Mouse (Mus musculus) midbrain, embryonic 12.5 days (tissue): ENCODE results near the gene Spsb4. TPM values are rescaled to one million over a fixed set of nuclear protein-coding genes. Genes with fewer than 3 reads are reported as not detected.

Experiments used
- ATAC-seq: fragments of 200-750 bp; cut with Nextera tagmentation; 2 replicates; pipeline ENCODE4 v1.8.0; 2017; ENCODE audit warnings: low read depth, moderate TSS enrichment, moderate library complexity; ENCODE audit not compliant: low FRiP score
- H3K27ac ChIP-seq: fragments of 300-500 bp; sonication (generic); replicated peaks from 2 replicates; pipeline ENCODE4 v1.5.1; 2016; ENCODE audit warnings: mild to moderate bottlenecking
- H3K27me3 ChIP-seq: fragments of 300-500 bp; sonication (generic); 2 replicates; pipeline ENCODE4 v1.6.1; 2016; ENCODE audit warnings: mild to moderate bottlenecking
- H3K36me3 ChIP-seq: fragments of 300-500 bp; sonication (generic); 2 replicates; pipeline ENCODE4 v1.6.1; 2016
- H3K4me1 ChIP-seq: fragments of 300-500 bp; sonication (generic); 2 replicates; pipeline ENCODE4 v1.6.1; 2016
- H3K4me2 ChIP-seq: fragments of 300-500 bp; sonication (generic); replicated peaks from 2 replicates; pipeline ENCODE4 v1.6.1; 2016; ENCODE audit warnings: mild to moderate bottlenecking, moderate library complexity
- H3K4me3 ChIP-seq: fragments of 300-500 bp; sonication (generic); 2 replicates; pipeline ENCODE4 v1.5.1; 2016; ENCODE audit warnings: mild to moderate bottlenecking
- H3K9ac ChIP-seq: fragments of 300-500 bp; sonication (generic); replicated peaks from 2 replicates; pipeline ENCODE4 v1.6.1; 2016; ENCODE audit warnings: mild to moderate bottlenecking, moderate library complexity
- H3K9me3 ChIP-seq: fragments of 300-500 bp; sonication (generic); 2 replicates; pipeline ENCODE4 v1.6.1; 2016; ENCODE audit warnings: mild to moderate bottlenecking
- WGBS: fragments of 180-500 bp; shearing (Covaris S2); methylation state at CpG from one replicate; pipeline ENCODE4 v1.1.7; 2016; 5-methylcytosine and 5-hydroxymethylcytosine counted together
- polyA plus RNA-seq: library from polyadenylated mRNA; unstranded; fragments of >200 nt; fragmentation: Nextera tagmentation; extraction: Ambion mirVana; gene quantifications from 2 replicates; pipeline ENCODE4 v1.2.1, GENCODE M21; 2016

Spsb4 gene
- polyA plus RNA-seq, 1 experiment from 2014 or later = 122 TPM

GRCm38 (mm10) chr9:96977287-96978145, 41.1 kb downstream of the Spsb4 start:
- Histone ChIP-seq H3K9ac (no peak overlapping the region; the same call in 1 of the 2 replicates), H3K4me3 (no peak overlapping the region), H3K4me2 (no peak overlapping the region), H3K4me1 (peaks cover 68% of the 10 kb centered on the region), H3K27ac (peak overlapping the region; percentile 93), H3K36me3 (peaks cover 13% of the 10 kb centered on the region; the same call in 1 of the 2 replicates), H3K9me3 (no peaks in the 10 kb centered on the region), H3K27me3 (no peaks in the 10 kb centered on the region)
- WGBS = 41% methylated on average over 13 of the region's 13 CpGs
- no peak for ATAC-seq

- ATAC-seq = no peak
- H3K4me2 ChIP-seq = no peak overlapping the region
- peaks cover 13% of the 10 kb centered on the region; the same call in 1 of the 2 replicates for H3K36me3 ChIP-seq
- H3K27ac ChIP-seq = peak overlapping the region; percentile 75
- H3K27me3 ChIP-seq = no peaks in the 10 kb centered on the region
- no peak overlapping the region for H3K9ac ChIP-seq
- H3K9me3 ChIP-seq = no peaks in the 10 kb centered on the region
- peaks cover 68% of the 10 kb centered on the region for H3K4me1 ChIP-seq
- WGBS = 78% methylated on average over 9 of the region's 9 CpGs
- H3K4me3 ChIP-seq = no peak overlapping the region
These were observed 45.6 kb downstream of the Spsb4 start for GRCm38 (mm10) chr9:96973091-96973490.

GRCm38 (mm10) chr9:96971625-96972404, 46.8 kb downstream of the Spsb4 start:
- Histone ChIP-seq H3K36me3 (peaks cover 13% of the 10 kb centered on the region; the same call in 1 of the 2 replicates), H3K27ac (peak overlapping the region; percentile 75), H3K4me1 (peaks cover 56% of the 10 kb centered on the region), H3K9me3 (no peaks in the 10 kb centered on the region), H3K9ac (peak overlapping the region; percentile 11; the same call in 1 of the 2 replicates), H3K4me2 (0 out of 2 replicates have a peak overlapping the region, but pooled peaks have one; percentile 9), H3K27me3 (no peaks in the 10 kb centered on the region), H3K4me3 (no peak overlapping the region)
- ATAC-seq = peak; percentile 84
- 29% methylated on average over 9 of the region's 9 CpGs for WGBS

GRCm38 (mm10) chr9:96967516-96967915, 51.1 kb downstream of the Spsb4 start:
- no peak overlapping the region for H3K4me3 ChIP-seq
- peaks cover 67% of the 10 kb centered on the region for H3K4me1 ChIP-seq
- peaks cover 5% of the 10 kb centered on the region; the same call in 1 of the 2 replicates for H3K9me3 ChIP-seq
- H3K27me3 ChIP-seq = no peaks in the 10 kb centered on the region
- 97% methylated on average over 1 of the region's 1 CpGs for WGBS
- H3K4me2 ChIP-seq = no peak overlapping the region
- H3K27ac ChIP-seq = no peak overlapping the region
- H3K9ac ChIP-seq = no peak overlapping the region
- no peak for ATAC-seq
- peaks cover 7% of the 10 kb centered on the region for H3K36me3 ChIP-seq

- Histone ChIP-seq H3K4me3 (no peak overlapping the region), H3K9me3 (peaks cover 5% of the 10 kb centered on the region; the same call in 1 of the 2 replicates), H3K4me2 (no peak overlapping the region), H3K36me3 (peaks cover 7% of the 10 kb centered on the region), H3K27ac (no peak overlapping the region), H3K9ac (no peak overlapping the region), H3K27me3 (no peaks in the 10 kb centered on the region), H3K4me1 (peaks cover 63% of the 10 kb centered on the region)
- no peak for ATAC-seq
- 95% methylated on average over 7 of the region's 7 CpGs for WGBS
These were observed 52.2 kb downstream of the Spsb4 start for GRCm38 (mm10) chr9:96966465-96966864.

GRCm38 (mm10) chr9:96963443-96964215, 55.0 kb downstream of the Spsb4 start:
- ATAC-seq = no peak
- no peak overlapping the region for H3K4me2 ChIP-seq
- H3K9ac ChIP-seq = no peak overlapping the region
- no peak overlapping the region for H3K4me3 ChIP-seq
- H3K27ac ChIP-seq = peak overlapping the region; percentile 39
- peaks cover 45% of the 10 kb centered on the region for H3K4me1 ChIP-seq
- peaks cover 7% of the 10 kb centered on the region for H3K36me3 ChIP-seq
- H3K27me3 ChIP-seq = no peaks in the 10 kb centered on the region
- WGBS = 37% methylated on average over 13 of the region's 13 CpGs
- H3K9me3 ChIP-seq = peaks cover 5% of the 10 kb centered on the region; the same call in 1 of the 2 replicates

GRCm38 (mm10) chr9:96962714-96963113, 55.9 kb downstream of the Spsb4 start:
- no peak overlapping the region for H3K4me2 ChIP-seq
- ATAC-seq = no peak
- WGBS = 49% methylated on average over 8 of the region's 8 CpGs
- peak overlapping the region; percentile 39; the same call in 1 of the 2 replicates for H3K27ac ChIP-seq
- no peak overlapping the region for H3K9ac ChIP-seq
- H3K9me3 ChIP-seq = peaks cover 5% of the 10 kb centered on the region; the same call in 1 of the 2 replicates
- no peak overlapping the region for H3K4me3 ChIP-seq
- H3K4me1 ChIP-seq = peaks cover 48% of the 10 kb centered on the region
- peaks cover 7% of the 10 kb centered on the region for H3K36me3 ChIP-seq
- no peaks in the 10 kb centered on the region for H3K27me3 ChIP-seq

DNA sequence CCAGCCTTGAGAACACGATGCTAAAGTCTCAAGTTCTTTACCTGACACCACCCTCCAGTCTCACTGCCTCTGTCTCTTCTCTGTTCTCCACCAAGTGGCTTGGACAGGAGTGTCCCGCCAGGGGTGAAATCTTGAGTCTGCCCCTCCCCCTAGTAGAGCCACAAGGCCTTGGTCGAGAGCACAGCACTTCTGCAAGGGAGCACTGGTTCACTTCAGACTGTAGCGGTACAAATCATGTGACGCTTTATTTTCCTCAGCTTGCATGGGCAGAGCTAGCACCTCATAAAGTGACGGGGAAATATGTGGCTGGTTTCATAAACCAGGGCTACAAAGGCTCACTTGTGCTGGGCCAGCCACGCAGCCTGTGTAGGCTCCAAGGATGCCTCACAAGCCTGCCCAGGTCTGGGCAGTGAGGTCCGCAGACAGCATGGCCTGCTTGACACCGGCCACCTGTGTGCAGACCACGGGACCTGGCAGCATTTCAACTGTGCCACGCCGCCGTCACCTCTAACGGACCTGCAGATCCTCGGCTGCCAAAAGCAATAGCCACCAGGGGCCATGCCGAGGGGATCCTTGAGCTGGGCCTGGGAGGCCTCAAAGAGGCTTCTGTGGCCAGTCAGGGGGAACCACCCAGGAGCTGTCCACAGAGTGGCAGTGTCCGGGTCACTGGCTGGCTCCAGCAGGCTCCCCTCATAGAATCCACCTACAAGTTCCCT, 56.5 kb downstream of the Spsb4 start:
- Histone ChIP-seq H3K4me3 (no peak overlapping the region), H3K27me3 (no peaks in the 10 kb centered on the region), H3K9ac (no peak overlapping the region), H3K4me1 (peaks cover 54% of the 10 kb centered on the region), H3K4me2 (no peak overlapping the region), H3K36me3 (peaks cover 7% of the 10 kb centered on the region), H3K27ac (peak overlapping the region; percentile 39; the same call in 1 of the 2 replicates), H3K9me3 (peaks cover 5% of the 10 kb centered on the region; the same call in 1 of the 2 replicates)
- 63% methylated on average over 17 of the region's 17 CpGs for WGBS
- ATAC-seq = 0 out of 2 replicates have a peak, but pooled peaks have one; percentile 17

GRCm38 (mm10) chr9:96961006-96961405, 57.6 kb downstream of the Spsb4 start:
- 61% methylated on average over 7 of the region's 7 CpGs for WGBS
- Histone ChIP-seq H3K9ac (no peak overlapping the region), H3K27me3 (no peaks in the 10 kb centered on the region), H3K4me3 (no peak overlapping the region), H3K4me2 (no peak overlapping the region), H3K36me3 (peaks cover 7% of the 10 kb centered on the region), H3K4me1 (peaks cover 65% of the 10 kb centered on the region), H3K27ac (0 out of 2 replicates have a peak overlapping the region, but pooled peaks have one; percentile 30), H3K9me3 (peaks cover 5% of the 10 kb centered on the region; the same call in 1 of the 2 replicates)
- no peak for ATAC-seq

- Histone ChIP-seq H3K4me2 (no peak overlapping the region), H3K9ac (no peak overlapping the region), H3K36me3 (peaks cover 4% of the 10 kb centered on the region), H3K4me3 (no peak overlapping the region), H3K9me3 (peaks cover 4% of the 10 kb centered on the region; the same call in 1 of the 2 replicates), H3K4me1 (peaks cover 69% of the 10 kb centered on the region), H3K27ac (no peak overlapping the region), H3K27me3 (no peaks in the 10 kb centered on the region)
- WGBS = 91% methylated on average over 4 of the region's 4 CpGs
- no peak for ATAC-seq
These were observed 58.4 kb downstream of the Spsb4 start for GRCm38 (mm10) chr9:96960241-96960640.

GRCm38 (mm10) chr9:96959469-96959868, 59.2 kb downstream of the Spsb4 start:
- Histone ChIP-seq H3K27ac (no peak overlapping the region; the same call in 1 of the 2 replicates), H3K4me3 (no peak overlapping the region), H3K27me3 (no peaks in the 10 kb centered on the region), H3K4me2 (no peak overlapping the region), H3K9me3 (no peaks in the 10 kb centered on the region), H3K36me3 (no peaks in the 10 kb centered on the region), H3K4me1 (peaks cover 70% of the 10 kb centered on the region), H3K9ac (no peak overlapping the region)
- ATAC-seq = no peak
- 85% methylated on average over 7 of the region's 7 CpGs for WGBS
